Mouse (Mus musculus) liver, embryonic 11.5 days (tissue): ENCODE data around the gene Emc7. TPM values are rescaled to one million over a fixed set of nuclear protein-coding genes. Genes with fewer than 3 reads are reported as not detected.

ENCODE experiments used
- ATAC-seq: fragments of 200-750 bp; cut with Nextera tagmentation; replicated peaks from 2 replicates; pipeline ENCODE4 v1.8.0; 2017; ENCODE audit warnings: moderate number of reproducible peaks, mild to moderate bottlenecking, moderate TSS enrichment, moderate library complexity; ENCODE audit not compliant: low FRiP score
- DNase-seq: peaks from one replicate; pipeline ENCODE4 v3.0.0-alpha.2; 2017; ENCODE audit warnings: low spot score
- H3K27ac ChIP-seq: fragments of 300-500 bp; sonication (generic); 2 replicates; pipeline ENCODE4 v1.5.1; 2014; ENCODE audit warnings: mild to moderate bottlenecking, low read depth, low read length, control low read depth
- H3K27me3 ChIP-seq: fragments of 300-500 bp; sonication (generic); replicated peaks from 2 replicates; pipeline ENCODE4 v1.6.1; 2014; ENCODE audit warnings: low read length, mixed read lengths; ENCODE audit not compliant: control insufficient read depth, insufficient read depth
- H3K36me3 ChIP-seq: fragments of 300-500 bp; sonication (generic); 2 replicates; pipeline ENCODE4 v1.6.1; 2014; ENCODE audit warnings: mild to moderate bottlenecking, low read length, moderate library complexity, mixed read lengths; ENCODE audit not compliant: control insufficient read depth, insufficient read depth
- H3K4me1 ChIP-seq: fragments of 300-500 bp; sonication (generic); replicated peaks from 2 replicates; pipeline ENCODE4 v1.6.1; 2014; ENCODE audit warnings: low read length, mixed read lengths; ENCODE audit not compliant: control insufficient read depth, insufficient read depth
- H3K4me2 ChIP-seq: fragments of 300-500 bp; sonication (generic); 2 replicates; pipeline ENCODE4 v1.6.1; 2014; ENCODE audit warnings: mild to moderate bottlenecking, control low read depth, moderate library complexity
- H3K4me3 ChIP-seq: fragments of 300-500 bp; sonication (generic); 2 replicates; pipeline ENCODE4 v1.5.1; 2014; ENCODE audit warnings: low read depth, low read length, control low read depth
- H3K9ac ChIP-seq: fragments of 300-500 bp; sonication (generic); 2 replicates; pipeline ENCODE4 v1.6.1; 2014; ENCODE audit warnings: low read depth, low read length, control low read depth
- H3K9me3 ChIP-seq: fragments of 300-500 bp; sonication (generic); 2 replicates; pipeline ENCODE4 v1.6.1; 2016; ENCODE audit warnings: low read length, inconsistent platforms, mixed read lengths; ENCODE audit not compliant: control insufficient read depth
- WGBS: fragments of 180-500 bp; shearing (Covaris S2); extraction: QIAGEN DNeasy Blood & Tissue Kit; methylation state at CpG from one replicate; pipeline ENCODE4 v1.1.7; 2014; 5-methylcytosine and 5-hydroxymethylcytosine counted together
- polyA plus RNA-seq: library from polyadenylated mRNA; unstranded; fragments of >200 nt; fragmentation: Nextera tagmentation; extraction: Ambion mirVana; gene quantifications from 2 replicates; pipeline ENCODE4 v1.2.1, GENCODE M21; 2014

Gene Emc7
- polyA plus RNA-seq, 1 experiment from 2014 or later = 19.9 TPM

- no peaks in the 10 kb centered on the region for H3K4me1 ChIP-seq
- no peaks in the 10 kb centered on the region for H3K36me3 ChIP-seq
- WGBS = 79% methylated on average over 5 of the region's 5 CpGs
- H3K27me3 ChIP-seq = no peaks in the 10 kb centered on the region
- H3K27ac ChIP-seq = no peak overlapping the region
- no peak overlapping the region for H3K4me3 ChIP-seq
- H3K9me3 ChIP-seq = no peaks in the 10 kb centered on the region
- no peak for DNase-seq
- no peak overlapping the region for H3K9ac ChIP-seq
- ATAC-seq = no peak
- no peak overlapping the region for H3K4me2 ChIP-seq
Measured at GRCm38 (mm10) chr2:112482533-112483333, 27.9 kb downstream of the Emc7 start.

GRCm38 (mm10) chr2:112483334-112483651, 28.5 kb downstream of the Emc7 start:
- WGBS = 71% methylated on average over 2 of the region's 2 CpGs
- no peaks in the 10 kb centered on the region for H3K27me3 ChIP-seq

DNA sequence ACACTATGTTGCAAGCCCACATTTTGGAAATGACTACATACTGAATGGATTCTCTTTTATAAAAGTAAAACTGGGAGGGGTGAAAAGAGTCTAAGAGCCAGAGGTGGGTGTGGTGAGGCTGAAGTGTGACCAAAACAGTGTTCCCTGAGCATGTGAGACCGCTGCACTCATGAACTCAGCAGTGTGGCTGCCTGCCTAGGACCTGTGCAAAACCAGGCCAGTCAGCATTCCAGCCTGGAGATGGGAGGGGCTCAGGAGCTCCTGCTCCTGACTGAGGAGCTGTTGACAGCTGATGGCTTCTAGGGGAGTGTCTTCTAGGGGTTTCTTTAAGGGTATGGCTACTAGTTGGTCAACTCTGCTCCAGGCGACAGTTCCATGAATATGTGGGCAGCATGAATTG, 30.1 kb downstream of the Emc7 start:
- Histone ChIP-seq H3K4me3 (no peak overlapping the region), H3K9me3 (no peaks in the 10 kb centered on the region), H3K36me3 (no peaks in the 10 kb centered on the region), H3K4me1 (no peaks in the 10 kb centered on the region), H3K27ac (no peak overlapping the region), H3K4me2 (no peak overlapping the region), H3K9ac (no peak overlapping the region), H3K27me3 (no peaks in the 10 kb centered on the region)
- 57% methylated on average over 2 of the region's 2 CpGs for WGBS
- DNase-seq (no peak), ATAC-seq (no peak)

More at GRCm38 (mm10) chr2:112483334-112483651, 28.5 kb downstream of the Emc7 start:
- H3K4me3 ChIP-seq = no peak overlapping the region
- H3K9ac ChIP-seq = no peak overlapping the region
- no peak for ATAC-seq
- no peak overlapping the region for H3K4me2 ChIP-seq
- H3K27ac ChIP-seq = no peak overlapping the region
- no peaks in the 10 kb centered on the region for H3K9me3 ChIP-seq
- no peaks in the 10 kb centered on the region for H3K4me1 ChIP-seq
- DNase-seq = no peak
- H3K36me3 ChIP-seq = no peaks in the 10 kb centered on the region

DNA sequence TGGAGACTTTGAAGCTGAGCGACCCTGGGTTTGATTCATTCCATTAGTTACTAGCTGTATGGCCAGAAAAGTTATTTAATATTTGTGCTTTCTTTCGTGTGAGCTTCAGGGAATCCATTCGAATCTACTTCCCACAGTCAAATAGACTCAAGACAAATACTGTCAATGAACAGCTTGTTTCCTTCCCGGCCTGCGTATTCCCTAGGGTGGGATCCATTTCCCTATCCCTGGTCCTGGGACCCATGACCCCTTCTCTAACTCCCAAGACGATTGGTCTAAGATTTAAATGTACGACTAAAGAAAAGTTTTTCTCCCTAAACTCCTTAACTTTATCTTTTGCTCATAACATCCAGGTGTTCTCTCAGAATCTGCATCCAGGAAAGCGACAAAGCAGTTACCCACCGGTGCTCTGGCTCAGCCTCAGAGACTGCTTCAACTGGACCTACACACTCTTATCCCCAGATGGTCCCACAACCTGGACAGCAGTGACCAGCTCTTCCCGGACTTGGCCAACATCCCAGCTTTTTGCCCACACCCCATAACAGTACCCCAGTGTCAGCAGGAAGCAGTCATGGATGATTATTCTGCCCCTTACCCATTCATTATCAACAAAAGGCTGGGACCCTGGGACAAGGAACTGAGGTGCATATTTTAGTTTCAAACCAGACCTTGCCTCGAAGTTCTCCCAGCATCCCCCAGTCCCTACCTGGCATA, 35.8 kb downstream of the Emc7 start:
- no peak overlapping the region for H3K27ac ChIP-seq
- 87% methylated on average over 11 of the region's 11 CpGs for WGBS
- H3K9me3 ChIP-seq = no peaks in the 10 kb centered on the region
- no peak overlapping the region for H3K9ac ChIP-seq
- H3K4me3 ChIP-seq = no peak overlapping the region
- H3K36me3 ChIP-seq = no peaks in the 10 kb centered on the region
- no peak for DNase-seq
- H3K4me1 ChIP-seq = peaks cover 12% of the 10 kb centered on the region
- no peaks in the 10 kb centered on the region for H3K27me3 ChIP-seq
- no peak for ATAC-seq
- H3K4me2 ChIP-seq = no peak overlapping the region

- Histone ChIP-seq H3K27me3 (no peaks in the 10 kb centered on the region), H3K9ac (no peak overlapping the region), H3K4me2 (no peak overlapping the region; the same call in 1 of the 2 replicates), H3K9me3 (no peaks in the 10 kb centered on the region), H3K27ac (no peak overlapping the region), H3K36me3 (no peaks in the 10 kb centered on the region), H3K4me3 (no peak overlapping the region; the same call in 1 of the 2 replicates), H3K4me1 (peaks cover 12% of the 10 kb centered on the region)
- ATAC-seq (no peak), DNase-seq (no peak)
- WGBS = 73% methylated on average over 5 of the region's 5 CpGs
Measured at GRCm38 (mm10) chr2:112491629-112492028, 36.8 kb downstream of the Emc7 start.

GRCm38 (mm10) chr2:112492431-112492855, 37.6 kb downstream of the Emc7 start:
- 9% methylated on average over 9 of the region's 9 CpGs for WGBS
- H3K36me3 ChIP-seq = no peaks in the 10 kb centered on the region
- ATAC-seq = peak; percentile 9; the same call in 1 of the 2 replicates
- peak overlapping the region; percentile 81 for H3K4me2 ChIP-seq
- no peaks in the 10 kb centered on the region for H3K9me3 ChIP-seq
- peak; percentile 45 for DNase-seq
- peak overlapping the region; percentile 83 for H3K4me3 ChIP-seq
- no peaks in the 10 kb centered on the region for H3K27me3 ChIP-seq
- H3K27ac ChIP-seq = peak overlapping the region; percentile 99
- H3K4me1 ChIP-seq = peaks cover 12% of the 10 kb centered on the region
- H3K9ac ChIP-seq = peak overlapping the region; percentile 97

DNA sequence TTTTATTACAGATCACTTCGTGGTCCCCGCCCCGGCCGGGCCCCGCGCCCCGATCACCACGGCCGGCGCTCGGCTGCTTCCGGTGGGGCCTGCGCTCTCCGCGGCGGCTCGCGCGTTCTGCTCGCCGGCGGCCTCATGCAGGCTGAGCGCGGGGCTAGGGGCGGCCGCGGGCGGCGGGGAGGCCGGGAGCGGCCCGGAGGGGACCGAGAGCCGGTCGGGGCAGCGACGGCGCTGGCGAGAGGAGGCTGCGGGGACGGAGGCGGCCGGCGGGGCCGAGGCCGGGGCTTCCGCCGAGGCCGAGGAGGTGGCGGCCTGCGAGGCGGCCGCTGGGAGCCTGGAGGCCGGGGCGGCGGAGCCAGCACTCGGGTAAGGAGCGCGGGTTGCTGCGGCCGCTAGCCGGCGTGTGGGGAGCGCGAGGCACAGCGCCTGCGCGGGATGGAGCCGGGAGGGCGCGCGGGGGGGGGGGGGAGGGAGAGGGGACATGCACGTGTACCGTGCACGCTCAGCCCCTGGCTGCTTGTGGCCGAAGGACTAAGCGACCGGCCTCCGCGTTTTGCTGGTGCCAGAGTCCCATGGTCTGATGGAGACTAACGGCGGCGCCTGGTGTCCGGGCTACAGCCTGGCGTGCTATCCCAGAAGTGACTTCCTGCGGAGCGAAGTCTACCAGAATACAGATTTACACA, 38.2 kb downstream of the Emc7 start, which contains the start of gene Aven:
Gene Aven (plus strand): TSS at position 109 of the 683 bp plus-strand sequence.
- Histone ChIP-seq H3K4me1 (peaks cover 12% of the 10 kb centered on the region), H3K4me2 (peak within 1 kb of the TSS; percentile 81), H3K9ac (peak within 1 kb of the TSS; percentile 97), H3K27me3 (no peaks in the 10 kb centered on the region), H3K4me3 (peak within 1 kb of the TSS; percentile 83), H3K27ac (peak within 1 kb of the TSS; percentile 99), H3K36me3 (no peaks in the 10 kb centered on the region), H3K9me3 (no peaks in the 10 kb centered on the region)
- WGBS = under 1% methylated on average over 72 of the region's 87 CpGs
- peak; percentile 89 for ATAC-seq
- peak; percentile 86 for DNase-seq

DNA sequence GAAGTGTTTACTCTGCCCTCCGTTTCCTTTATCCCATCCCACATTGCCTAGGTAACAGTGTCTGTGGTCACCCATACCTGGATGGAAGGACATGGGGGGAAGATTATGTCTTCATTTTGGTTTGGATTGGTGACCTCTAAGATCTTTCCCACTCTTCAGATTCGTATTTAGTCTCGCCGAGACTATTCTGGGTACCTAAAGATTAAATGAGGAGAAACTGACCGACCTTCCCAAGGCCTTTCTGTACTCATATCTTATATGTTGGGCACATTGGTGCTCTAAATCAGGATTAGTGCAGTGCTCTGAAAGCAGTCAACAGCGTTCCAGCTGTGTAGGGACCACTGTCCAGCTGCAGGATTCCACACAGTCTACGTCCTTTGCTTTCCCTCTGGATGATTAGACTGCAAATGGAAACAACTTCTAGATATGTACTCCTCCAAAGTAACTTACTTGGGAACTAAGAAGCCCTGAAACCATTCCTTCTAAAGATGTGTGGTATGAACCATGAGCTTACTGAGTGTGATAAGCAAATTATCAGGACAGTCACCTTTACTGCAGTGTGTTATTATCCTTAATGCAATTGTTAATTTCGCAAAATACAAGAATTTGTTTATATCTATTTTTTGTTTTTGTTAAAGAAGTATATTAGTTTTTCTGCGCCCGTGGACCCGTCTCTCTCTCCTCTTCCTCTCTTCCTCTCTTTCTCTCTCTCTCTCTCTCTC, 38.9 kb downstream of the Emc7 start:
- Histone ChIP-seq H3K9me3 (no peaks in the 10 kb centered on the region), H3K4me2 (peak overlapping the region; percentile 81), H3K27me3 (no peaks in the 10 kb centered on the region), H3K4me3 (peak overlapping the region; percentile 83), H3K36me3 (no peaks in the 10 kb centered on the region), H3K4me1 (peaks cover 15% of the 10 kb centered on the region), H3K27ac (peak overlapping the region; percentile 99), H3K9ac (peak overlapping the region; percentile 97)
- no peak for DNase-seq
- WGBS = 35% methylated on average over 11 of the region's 11 CpGs
- no peak for ATAC-seq
